Mouse (Mus musculus): ENCODE results near the gene Pdcd11.
A peak's percentile ranks its signal among the peaks of the same experiment; 100 is the strongest.
"Not testable (repeated sequence)": the region's sequence is repeated elsewhere in the genome, so short reads cannot be mapped to it uniquely, and the experiment has no call there.

Gene Pdcd11

DNA sequence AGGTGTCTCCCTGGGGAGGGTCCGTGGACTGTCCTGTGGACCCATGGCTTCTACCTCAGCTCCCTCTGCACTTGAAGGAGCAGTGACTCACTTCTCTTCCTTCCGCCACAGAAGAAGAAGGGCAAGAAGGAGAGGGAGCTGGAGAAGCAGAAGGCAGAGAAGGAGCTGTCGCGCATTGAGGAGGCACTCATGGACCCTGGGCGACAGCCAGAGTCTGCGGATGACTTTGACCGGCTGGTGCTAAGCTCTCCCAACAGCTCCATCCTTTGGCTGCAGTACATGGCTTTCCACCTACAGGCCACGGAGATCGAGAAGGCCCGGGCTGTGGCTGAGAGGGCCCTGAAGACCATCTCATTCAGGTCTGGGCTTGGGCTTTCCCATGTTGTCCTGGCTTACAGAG lies 37.6 kb downstream of the Pdcd11 start:
- no peak for DNase-seq (ENCODE audit: low read depth, low spot score)

- no peak for DNase-seq (ENCODE audit: low read depth, low spot score)
Measured at GRCm38 (mm10) chr19:47128835-47129234, 38.3 kb downstream of the Pdcd11 start.

DNA sequence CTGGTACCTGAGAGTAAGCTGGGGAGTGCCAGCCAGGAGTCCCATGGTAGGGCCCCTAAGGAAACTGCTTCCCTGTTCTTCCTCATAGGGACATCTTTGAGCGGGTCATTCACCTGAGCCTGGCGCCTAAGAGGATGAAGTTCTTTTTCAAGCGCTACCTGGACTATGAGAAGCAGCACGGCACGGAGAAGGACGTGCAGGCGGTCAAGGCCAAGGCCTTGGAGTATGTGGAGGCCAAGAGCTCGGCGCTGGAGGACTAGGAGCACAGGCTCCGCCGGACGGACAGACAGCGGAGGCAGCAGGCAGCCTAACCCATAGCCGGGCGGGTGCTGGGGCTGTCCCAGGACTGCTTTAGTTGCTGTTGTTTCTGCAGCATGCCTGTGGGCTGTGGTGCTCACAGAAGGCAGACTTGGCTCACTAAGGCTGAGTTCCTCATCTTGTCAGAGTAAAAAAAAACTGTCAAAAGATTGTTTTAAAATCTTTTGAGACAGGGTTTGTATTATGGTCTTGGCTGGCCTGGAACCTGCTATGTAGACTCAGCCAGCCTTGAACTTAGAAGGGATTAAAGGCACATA lies 40.1 kb downstream of the Pdcd11 start:
- DNase-seq (ENCODE audit: low read depth, low spot score), result no peak

- DNase-seq (ENCODE audit: low read depth, low spot score), result no peak
Measured at GRCm38 (mm10) chr19:47133161-47133560, 42.6 kb downstream of the Pdcd11 start.

- no peak for DNase-seq (ENCODE audit: low read depth, low spot score)
Measured at GRCm38 (mm10) chr19:47135568-47135967, 45.0 kb downstream of the Pdcd11 start.

- DNase-seq (ENCODE audit: low read depth, low spot score), result no peak
Measured at GRCm38 (mm10) chr19:47136170-47136569, 45.6 kb downstream of the Pdcd11 start.

- peak; percentile 58 for DNase-seq (ENCODE audit: low read depth, low spot score)
Measured at GRCm38 (mm10) chr19:47137051-47137581, 46.5 kb downstream of the Pdcd11 start.

- DNase-seq (ENCODE audit: low read depth, low spot score), result peak; percentile 67
Measured at GRCm38 (mm10) chr19:47137771-47138421, 47.3 kb downstream of the Pdcd11 start, which contains the start of gene Calhm2. Gene Calhm2 (minus strand): TSS chr19:47138294.

GRCm38 (mm10) chr19:47139611-47140010 lies 49.0 kb downstream of the Pdcd11 start:
- not testable (repeated sequence) for DNase-seq (ENCODE audit: low read depth, low spot score)

DNA sequence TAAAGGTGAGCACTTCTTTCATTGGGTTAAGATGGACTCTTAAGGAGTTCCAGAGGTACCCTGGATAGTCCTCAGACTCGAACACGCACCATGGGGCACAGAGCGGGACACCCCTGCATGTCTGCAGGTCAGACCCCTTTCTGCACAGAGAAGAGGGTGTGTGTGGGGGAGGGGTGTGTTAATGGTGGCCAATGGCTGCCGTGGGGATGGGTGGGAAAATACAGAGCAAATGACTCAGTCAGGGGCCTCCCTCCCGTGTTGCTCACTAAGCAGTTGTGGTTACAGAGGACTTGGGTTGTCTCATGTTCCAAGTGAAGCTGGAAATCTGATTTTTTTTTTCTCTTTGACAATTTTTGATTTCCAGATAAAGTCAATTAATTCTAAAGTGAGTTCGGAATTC lies 51.9 kb downstream of the Pdcd11 start:
- no peak for DNase-seq (ENCODE audit: low read depth, low spot score)

- DNase-seq (ENCODE audit: low read depth, low spot score), result no peak
Measured at GRCm38 (mm10) chr19:47144154-47144553, 53.6 kb downstream of the Pdcd11 start, which contains the start of gene Calhm1. Gene Calhm1 (minus strand): TSS chr19:47144254.

- no peak for DNase-seq (ENCODE audit: low read depth, low spot score)
Measured at GRCm38 (mm10) chr19:47148267-47148847, 57.8 kb downstream of the Pdcd11 start.

DNA sequence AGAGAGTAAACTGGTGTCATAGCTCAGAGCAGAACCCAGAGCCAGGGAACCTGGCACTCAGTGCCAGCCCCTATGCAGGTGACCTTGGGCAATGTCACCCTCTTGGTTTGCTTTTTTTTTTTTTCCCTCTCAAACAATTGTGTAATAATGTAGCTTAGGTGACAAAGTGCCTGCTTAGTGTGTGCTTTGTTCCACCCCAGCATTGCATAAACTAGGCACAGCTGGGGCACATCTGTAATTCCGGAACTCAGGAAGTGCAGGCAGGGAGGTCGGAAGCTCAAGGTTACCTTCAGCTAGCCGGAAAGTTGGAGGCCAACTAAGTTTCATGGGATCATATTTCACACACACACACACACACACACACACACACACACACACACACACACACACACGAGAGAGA lies 59.3 kb downstream of the Pdcd11 start:
- no peak for DNase-seq (ENCODE audit: low read depth, low spot score)

DNA sequence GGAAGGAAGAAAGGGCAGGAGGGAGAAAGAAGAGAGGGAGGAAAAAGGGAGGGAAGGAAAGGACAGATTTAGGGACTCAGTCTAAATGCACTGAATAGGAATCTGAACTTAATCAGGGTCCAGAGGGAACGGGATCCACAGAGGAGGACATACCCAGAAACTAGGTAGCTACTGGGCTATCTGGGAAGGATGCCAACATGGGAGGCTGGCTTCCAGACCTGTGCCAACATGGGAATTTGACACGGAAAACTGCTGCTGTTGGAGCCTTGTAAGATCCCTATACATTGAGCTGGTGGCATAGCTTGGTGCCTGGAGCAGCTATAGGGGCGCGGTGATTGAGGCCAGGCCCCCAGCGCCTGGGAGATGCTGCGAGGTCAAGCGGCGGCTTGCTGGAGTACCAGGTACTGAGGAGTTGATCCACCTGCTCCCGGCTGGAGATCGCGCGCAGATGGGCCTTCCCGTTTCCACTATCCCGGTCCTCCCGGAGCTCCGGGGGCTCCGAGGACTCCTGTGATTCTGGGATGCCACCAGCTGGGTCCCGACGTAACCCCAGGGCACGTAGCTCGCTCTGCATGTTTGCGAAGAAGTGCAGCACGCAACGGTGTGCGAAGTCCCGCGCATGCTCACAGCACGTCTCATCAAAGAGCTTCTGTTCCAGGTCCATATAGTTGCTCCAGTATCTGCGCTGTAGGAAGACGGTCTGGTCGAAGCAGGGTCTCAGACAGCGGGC lies 60.9 kb downstream of the Pdcd11 start:
- DNase-seq (ENCODE audit: low read depth, low spot score), result no peak

DNA sequence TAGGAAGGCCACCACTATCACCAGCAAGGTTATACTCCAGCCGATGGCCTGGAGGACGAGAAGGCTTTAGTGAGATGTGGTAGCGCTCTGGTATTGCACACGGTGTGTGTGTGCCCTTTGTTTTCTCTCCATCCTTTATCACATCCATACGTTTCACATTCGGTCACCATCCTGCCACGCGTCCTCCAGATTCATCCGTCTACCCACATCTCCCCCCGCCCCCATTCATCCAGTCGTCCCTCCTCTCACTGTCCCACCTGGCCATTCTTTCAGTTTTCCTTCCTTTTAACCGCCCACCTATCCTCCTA lies 61.4 kb downstream of the Pdcd11 start:
- DNase-seq (ENCODE audit: low read depth, low spot score), result no peak

GRCm38 (mm10) chr19:47153767-47154166 lies 63.2 kb downstream of the Pdcd11 start:
- no peak for DNase-seq (ENCODE audit: low read depth, low spot score)

- DNase-seq (ENCODE audit: low read depth, low spot score), result no peak
Measured at GRCm38 (mm10) chr19:47157664-47158063, 67.1 kb downstream of the Pdcd11 start, which contains the start of gene Calhm3. Gene Calhm3 (minus strand): TSS chr19:47157764.

GRCm38 (mm10) chr19:47161669-47162068 lies 71.1 kb downstream of the Pdcd11 start:
- no peak for DNase-seq (ENCODE audit: low read depth, low spot score)

GRCm38 (mm10) chr19:47163176-47163744 lies 72.7 kb downstream of the Pdcd11 start:
- no peak for DNase-seq (ENCODE audit: low read depth, low spot score)

GRCm38 (mm10) chr19:47166758-47167157 lies 76.2 kb downstream of the Pdcd11 start:
- no peak for DNase-seq (ENCODE audit: low read depth, low spot score)

DNA sequence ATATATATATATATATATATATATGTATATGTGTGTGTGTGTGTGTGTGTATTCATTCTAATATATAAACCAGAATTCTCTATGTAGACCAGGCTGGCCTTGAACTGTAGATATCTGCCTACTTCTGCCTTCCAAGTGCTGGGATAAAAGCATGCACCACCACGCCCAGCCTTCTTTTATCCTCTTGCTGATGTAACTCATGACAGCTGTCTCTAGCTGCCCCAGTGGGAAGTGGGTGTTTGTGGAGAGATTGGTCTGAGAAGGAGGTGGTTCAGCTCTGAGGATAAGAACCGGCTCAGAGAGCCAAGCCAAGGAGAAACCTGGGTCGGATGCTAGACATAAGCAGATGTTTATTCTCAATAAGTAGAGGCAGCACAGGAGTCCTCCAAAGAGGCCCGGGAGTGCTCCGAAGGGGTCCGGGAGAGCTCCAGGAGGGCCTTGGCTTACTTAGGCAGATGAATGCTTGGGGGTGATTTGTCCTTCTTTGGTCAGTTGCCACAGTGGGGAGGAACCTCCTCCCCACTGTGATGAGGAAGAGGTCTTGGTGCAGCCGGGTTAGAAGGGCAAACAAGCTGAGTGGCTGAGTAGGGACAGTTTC lies 77.1 kb downstream of the Pdcd11 start:
- DNase-seq (ENCODE audit: low read depth, low spot score), result no peak

Measured in CD4-positive, CD25-positive, alpha-beta regulatory T cell, adult 2 months (primary cell).